In the genomic region with DNA sequence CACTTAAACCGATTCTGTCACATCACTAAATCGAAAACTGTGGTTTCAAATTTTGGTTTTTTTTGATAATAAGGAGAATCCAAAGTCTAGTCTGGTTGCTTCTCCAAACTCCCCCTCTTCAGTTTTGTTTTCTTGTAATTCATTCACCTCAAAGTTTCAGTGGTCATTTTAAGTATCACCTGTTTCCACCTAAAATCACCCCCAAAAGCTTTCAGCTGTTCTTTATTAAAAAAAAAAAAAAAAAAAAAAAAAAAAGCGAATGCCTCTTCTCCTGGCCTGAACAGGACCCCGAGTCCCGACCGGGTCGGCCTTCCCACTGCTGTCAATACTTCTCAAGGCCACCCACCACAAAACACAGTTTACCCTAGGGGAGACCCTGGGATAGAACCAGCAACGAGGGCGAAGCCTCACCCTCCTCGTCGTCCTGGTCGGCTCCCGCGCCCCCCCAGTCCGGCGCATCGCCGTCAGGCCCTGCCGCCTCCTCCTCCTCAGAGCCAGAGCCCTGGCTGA, we compare ENCODE assay signal across 8 mouse cellular contexts. TPM values are rescaled to one million over a fixed set of nuclear protein-coding genes. Genes with fewer than 3 reads are reported as not detected.
DNase-seq lines count a peak whose midpoint lies in the region; ATAC-seq and TF ChIP-seq lines count a peak whose summit lies in the region.

No protein-coding gene starts in this region.

- no peaks in the 10 kb centered on the region for H3K27me3 ChIP-seq in liver, adult 2 months (ENCODE audit: control insufficient read depth, insufficient read depth, low read length)
- no peaks in the 10 kb centered on the region for H3K27me3 ChIP-seq in embryonic facial prominence, embryonic 12.5 days
- H3K27me3 ChIP-seq in intestine, embryonic 16.5 days (replicated peaks; ENCODE audit: control insufficient read depth, insufficient read depth, low read length): no peaks in the 10 kb centered on the region
- H3K27me3 ChIP-seq in neural tube, embryonic 14.5 days (ENCODE audit: control insufficient read depth, insufficient read depth, low read length): no peaks in the 10 kb centered on the region

- ATAC-seq in embryonic facial prominence, embryonic 12.5 days (ENCODE audit: insufficient number of reproducible peaks, insufficient read depth, low FRiP score, low TSS enrichment): no peak; the same call in 1 of the 2 replicates
- no peak for ATAC-seq in intestine, embryonic 16.5 days
- ATAC-seq in neural tube, embryonic 14.5 days (ENCODE audit: low read depth): no peak

- peak overlapping the region; percentile 96 for H3K9ac ChIP-seq in liver, adult 2 months (ENCODE audit: low read depth, low read length)
- H3K9ac ChIP-seq in embryonic facial prominence, embryonic 12.5 days: peak overlapping the region; percentile 97
- peak overlapping the region; percentile 98 for H3K9ac ChIP-seq in intestine, embryonic 16.5 days (ENCODE audit: low read depth, low read length)
- peak overlapping the region; percentile 90 for H3K9ac ChIP-seq in neural tube, embryonic 14.5 days (replicated peaks; ENCODE audit: low read depth, low read length)

- H3K4me2 ChIP-seq in embryonic facial prominence, embryonic 12.5 days (replicated peaks): peak overlapping the region; percentile 68
- peak overlapping the region; percentile 54 for H3K4me2 ChIP-seq in intestine, embryonic 16.5 days (ENCODE audit: low read depth, low read length)
- H3K4me2 ChIP-seq in neural tube, embryonic 14.5 days (ENCODE audit: low read depth, low read length): peak overlapping the region; percentile 87

- no peak for DNase-seq in liver, adult 2 months (ENCODE audit: extremely low read depth, low read depth, low spot score)
- DNase-seq in liver: no peak
- DNase-seq in right cerebral cortex, postnatal 10 days (ENCODE audit: low spot score in 2 of 2): no peak
- no peak for DNase-seq in thymus, postnatal 14 days
- DNase-seq in urinary bladder, adult 2 months (ENCODE audit: low spot score): no peak

- TF ChIP-seq CTCF in liver, adult 2 months (IDR thresholded peaks at IDR 0.05; ENCODE audit: low read depth, low read length): no peak

- no peaks in the 10 kb centered on the region for H3K9me3 ChIP-seq in embryonic facial prominence, embryonic 12.5 days
- no peaks in the 10 kb centered on the region for H3K9me3 ChIP-seq in intestine, embryonic 16.5 days (ENCODE audit: control insufficient read depth, low read length)
- H3K9me3 ChIP-seq in neural tube, embryonic 14.5 days (ENCODE audit: control insufficient read depth, low read length): no peaks in the 10 kb centered on the region

- H3K36me3 ChIP-seq in liver, adult 2 months (ENCODE audit: control insufficient read depth, insufficient read depth, low read length): peaks cover 20% of the 10 kb centered on the region
- H3K36me3 ChIP-seq in embryonic facial prominence, embryonic 12.5 days: peaks cover 16% of the 10 kb centered on the region
- H3K36me3 ChIP-seq in intestine, embryonic 16.5 days (ENCODE audit: control insufficient read depth, insufficient read depth, low read length): peaks cover 7% of the 10 kb centered on the region; the same call in 1 of the 2 replicates
- peaks cover 14% of the 10 kb centered on the region for H3K36me3 ChIP-seq in neural tube, embryonic 14.5 days (ENCODE audit: control insufficient read depth, insufficient read depth, low read length)

- peaks cover 8% of the 10 kb centered on the region for H3K4me1 ChIP-seq in liver, adult 2 months (ENCODE audit: control insufficient read depth, insufficient read depth, low read length)
- peaks cover 18% of the 10 kb centered on the region for H3K4me1 ChIP-seq in embryonic facial prominence, embryonic 12.5 days
- peaks cover 8% of the 10 kb centered on the region for H3K4me1 ChIP-seq in intestine, embryonic 16.5 days (ENCODE audit: control insufficient read depth, insufficient read depth, low read length)
- H3K4me1 ChIP-seq in neural tube, embryonic 14.5 days (ENCODE audit: control insufficient read depth, insufficient read depth, low read length): peaks cover 15% of the 10 kb centered on the region

- 6% methylated on average over 19 of the region's 19 CpGs for WGBS in liver, adult 2 months
- WGBS in embryonic facial prominence, embryonic 12.5 days: 8% methylated on average over 19 of the region's 19 CpGs
- WGBS in intestine, embryonic 16.5 days: 8% methylated on average over 19 of the region's 19 CpGs
- 10% methylated on average over 19 of the region's 19 CpGs for WGBS in neural tube, embryonic 14.5 days

- TF ChIP-seq POLR2A in liver, adult 2 months (IDR thresholded peaks at IDR 0.05; ENCODE audit: extremely low read depth, insufficient read depth, low read length): no peak

- H3K4me3 ChIP-seq in liver, adult 2 months (ENCODE audit: insufficient read depth, low read depth, low read length): peak overlapping the region; percentile 92
- H3K4me3 ChIP-seq in embryonic facial prominence, embryonic 12.5 days: peak overlapping the region; percentile 99
- peak overlapping the region; percentile 94 for H3K4me3 ChIP-seq in intestine, embryonic 16.5 days (ENCODE audit: low read length)
- H3K4me3 ChIP-seq in neural tube, embryonic 14.5 days (ENCODE audit: low read depth, low read length): peak overlapping the region; percentile 85

- H3K79me2 ChIP-seq in liver, adult 2 months (ENCODE audit: control insufficient read depth, insufficient read depth, low read length): no peaks in the 10 kb centered on the region

- peak overlapping the region; percentile 79 for H3K27ac ChIP-seq in liver, adult 2 months (replicated peaks; ENCODE audit: insufficient read depth, low read depth, low read length)
- peak overlapping the region; percentile 89 for H3K27ac ChIP-seq in embryonic facial prominence, embryonic 12.5 days
- H3K27ac ChIP-seq in intestine, embryonic 16.5 days (ENCODE audit: low read length): peak overlapping the region; percentile 94
- H3K27ac ChIP-seq in neural tube, embryonic 14.5 days (ENCODE audit: low read depth, low read length): peak overlapping the region; percentile 82

RNA-seq across cellular contexts. Expression of a gene that starts 0.5 kb away (rescaled TPM):
- total RNA-seq in liver, adult 2 months (2014; rRNA removed): 8.5 and 10.7 TPM in 2 replicates
- 12.6 and 12.9 TPM in 2 replicates for polyA plus RNA-seq in liver, adult 2 months (2012; rRNA removed)
- polyA plus RNA-seq in embryonic facial prominence, embryonic 12.5 days (2016; fragmentation: Nextera tagmentation; extraction: Ambion mirVana): 41.1 and 42.1 TPM in 2 replicates
- 26.6 and 27.4 TPM in 2 replicates for polyA plus RNA-seq in intestine, embryonic 16.5 days (2015; fragmentation: Nextera tagmentation; extraction: Ambion mirVana)
- 33.0 and 41.8 TPM in 2 replicates for polyA plus RNA-seq in neural tube, embryonic 14.5 days (2014; fragmentation: Nextera tagmentation; extraction: Ambion mirVana)
- polyA plus RNA-seq in urinary bladder, adult 2 months (2012; rRNA removed): 35.6 and 42.1 TPM in 2 replicates

RNA-seq across cellular contexts. Expression of a gene that starts 26.8 kb away (rescaled TPM):
- 179 and 188 TPM in 2 replicates for total RNA-seq in liver, adult 2 months (2014; rRNA removed)
- 4.1 and 6.8 TPM in 2 replicates for polyA plus RNA-seq in liver, adult 2 months (2012; rRNA removed)
- 81.6 and 86.2 TPM in 2 replicates for polyA plus RNA-seq in embryonic facial prominence, embryonic 12.5 days (2016; fragmentation: Nextera tagmentation; extraction: Ambion mirVana)
- polyA plus RNA-seq in intestine, embryonic 16.5 days (2015; fragmentation: Nextera tagmentation; extraction: Ambion mirVana): 53.0 and 56.9 TPM in 2 replicates
- 48.1 and 49.2 TPM in 2 replicates for polyA plus RNA-seq in neural tube, embryonic 14.5 days (2014; fragmentation: Nextera tagmentation; extraction: Ambion mirVana)
- polyA plus RNA-seq in urinary bladder, adult 2 months (2012; rRNA removed): 55.9 and 65.1 TPM in 2 replicates

RNA-seq across cellular contexts. Expression of a gene that starts 27.1 kb away (rescaled TPM):
- total RNA-seq in liver, adult 2 months (2014; rRNA removed): 122 and 174 TPM in 2 replicates
- 48.2 and 56.1 TPM in 2 replicates for polyA plus RNA-seq in liver, adult 2 months (2012; rRNA removed)
- polyA plus RNA-seq in embryonic facial prominence, embryonic 12.5 days (2016; fragmentation: Nextera tagmentation; extraction: Ambion mirVana): 10.8 and 10.9 TPM in 2 replicates
- 8.5 and 9.3 TPM in 2 replicates for polyA plus RNA-seq in intestine, embryonic 16.5 days (2015; fragmentation: Nextera tagmentation; extraction: Ambion mirVana)
- polyA plus RNA-seq in neural tube, embryonic 14.5 days (2014; fragmentation: Nextera tagmentation; extraction: Ambion mirVana): 13.4 and 13.6 TPM in 2 replicates
- polyA plus RNA-seq in urinary bladder, adult 2 months (2012; rRNA removed): 50.2 and 50.7 TPM in 2 replicates

RNA-seq across cellular contexts. Expression of a gene that starts 40.3 kb away (rescaled TPM):
- total RNA-seq in liver, adult 2 months (2014; rRNA removed): 0.07 and 0.09 TPM in 2 replicates
- polyA plus RNA-seq in liver, adult 2 months (2012; rRNA removed): 0.15 and 0.24 TPM in 2 replicates
- 3.0 and 3.5 TPM in 2 replicates for polyA plus RNA-seq in embryonic facial prominence, embryonic 12.5 days (2016; fragmentation: Nextera tagmentation; extraction: Ambion mirVana)
- polyA plus RNA-seq in intestine, embryonic 16.5 days (2015; fragmentation: Nextera tagmentation; extraction: Ambion mirVana): 7.7 and 9.2 TPM in 2 replicates
- polyA plus RNA-seq in neural tube, embryonic 14.5 days (2014; fragmentation: Nextera tagmentation; extraction: Ambion mirVana): 32.9 and 41.8 TPM in 2 replicates
- polyA plus RNA-seq in urinary bladder, adult 2 months (2012; rRNA removed): 3.5 and 4.9 TPM in 2 replicates
